Mouse (Mus musculus) forebrain, embryonic 16.5 days (tissue): ENCODE data around the gene Vmn1r117. TPM values are rescaled to one million over a fixed set of nuclear protein-coding genes. Genes with fewer than 3 reads are reported as not detected.
"Not testable (repeated sequence)": the region's sequence is repeated elsewhere in the genome, so short reads cannot be mapped to it uniquely, and the experiment has no call there.

Experiments
- ATAC-seq: fragments of 200-750 bp; cut with Nextera tagmentation; 2 replicates; pipeline ENCODE4 v1.8.0; 2017; ENCODE audit warnings: mild to moderate bottlenecking, moderate library complexity
- H3K27ac ChIP-seq: fragments of 300-500 bp; sonication (generic); 2 replicates; pipeline ENCODE4 v1.5.1; 2014; ENCODE audit warnings: low read length, control low read depth
- H3K27me3 ChIP-seq: fragments of 300-500 bp; sonication (generic); replicated peaks from 2 replicates; pipeline ENCODE4 v1.6.1; 2014; ENCODE audit warnings: low read length; ENCODE audit not compliant: control insufficient read depth, insufficient read depth
- H3K36me3 ChIP-seq: fragments of 300-500 bp; sonication (generic); 2 replicates; pipeline ENCODE4 v1.6.1; 2014; ENCODE audit not compliant: control insufficient read depth, insufficient read depth
- H3K4me1 ChIP-seq: fragments of 300-500 bp; sonication (generic); replicated peaks from 2 replicates; pipeline ENCODE4 v1.6.1; 2014; ENCODE audit warnings: low read length; ENCODE audit not compliant: control insufficient read depth, insufficient read depth
- H3K4me2 ChIP-seq: fragments of 300-500 bp; sonication (generic); 2 replicates; pipeline ENCODE4 v1.6.1; 2014; ENCODE audit warnings: mild to moderate bottlenecking, low read length, control low read depth
- H3K4me3 ChIP-seq: fragments of 300-500 bp; sonication (generic); replicated peaks from 2 replicates; pipeline ENCODE4 v1.5.1; 2014; ENCODE audit warnings: mild to moderate bottlenecking, low read length, control low read depth
- H3K9ac ChIP-seq: fragments of 300-500 bp; sonication (generic); replicated peaks from 2 replicates; pipeline ENCODE4 v1.6.1; 2014; ENCODE audit warnings: low read depth, low read length, control low read depth
- H3K9me3 ChIP-seq: fragments of 300-500 bp; sonication (generic); 2 replicates; pipeline ENCODE4 v1.6.1; 2016; ENCODE audit warnings: low read length; ENCODE audit not compliant: control insufficient read depth
- WGBS: fragments of 180-500 bp; shearing (Covaris S2); extraction: QIAGEN DNeasy Blood & Tissue Kit; methylation state at CpG from one replicate; pipeline ENCODE4 v1.1.7; 2014; 5-methylcytosine and 5-hydroxymethylcytosine counted together
- polyA plus RNA-seq: library from polyadenylated mRNA; unstranded; fragments of >200 nt; fragmentation: Nextera tagmentation; extraction: Ambion mirVana; gene quantifications from 2 replicates; pipeline ENCODE4 v1.2.1, GENCODE M21; 2015

Vmn1r117 gene
- not detected in 2 replicates for polyA plus RNA-seq

GRCm38 (mm10) chr7:20884021-20884420 is at the start of gene Vmn1r117:
Vmn1r117 (minus strand) TSS chr7:20884121.
- not testable (repeated sequence) for H3K9me3 ChIP-seq, H3K27me3 ChIP-seq, H3K9ac ChIP-seq, H3K4me3 ChIP-seq, H3K4me1 ChIP-seq, H3K27ac ChIP-seq, H3K4me2 ChIP-seq, ATAC-seq, H3K36me3 ChIP-seq
- WGBS: no CpG with 5 or more reads among the region's 2 CpGs

- H3K27me3 ChIP-seq, H3K9me3 ChIP-seq, H3K27ac ChIP-seq, H3K4me2 ChIP-seq, H3K9ac ChIP-seq, ATAC-seq, H3K4me1 ChIP-seq, H3K4me3 ChIP-seq, H3K36me3 ChIP-seq: not testable (repeated sequence)
- WGBS: no CpG with 5 or more reads among the region's 2 CpGs
Observed at GRCm38 (mm10) chr7:20912247-20912646, 28.3 kb upstream of the Vmn1r117 start, which contains the start of gene Vmn1r118. Vmn1r118 (minus strand) TSS chr7:20912347.

- not testable (repeated sequence) for ATAC-seq, H3K9ac ChIP-seq, H3K27me3 ChIP-seq, H3K9me3 ChIP-seq, H3K27ac ChIP-seq, H3K4me3 ChIP-seq, H3K36me3 ChIP-seq, H3K4me1 ChIP-seq, H3K4me2 ChIP-seq
- WGBS: 61% methylated on average over 3 of the region's 3 CpGs
Observed at GRCm38 (mm10) chr7:20871956-20872355, 12.0 kb downstream of the Vmn1r117 start, which contains the start of gene Vmn1r116. Vmn1r116 (plus strand) TSS chr7:20872256.

- ATAC-seq, H3K4me2 ChIP-seq, H3K27ac ChIP-seq, H3K4me3 ChIP-seq, H3K4me1 ChIP-seq, H3K9me3 ChIP-seq, H3K36me3 ChIP-seq, H3K27me3 ChIP-seq, H3K9ac ChIP-seq: not testable (repeated sequence)
- WGBS: 92% methylated on average over 1 of the region's 3 CpGs
Observed at GRCm38 (mm10) chr7:20844885-20845284, 39.0 kb downstream of the Vmn1r117 start, which contains the start of gene Vmn1r115. Vmn1r115 (minus strand) TSS chr7:20844985.

Other genes with a start within 250 kb of the Vmn1r117 start
- not detected in 2 replicates for gene Vmn1r107, start 215.2 kb downstream of the Vmn1r117 start, polyA plus RNA-seq
- gene Vmn1r111, start 180.9 kb downstream of the Vmn1r117 start, polyA plus RNA-seq: not detected in 2 replicates
- not detected in 2 replicates for gene Gm10668, start 153.5 kb downstream of the Vmn1r117 start, polyA plus RNA-seq
- not detected in 2 replicates for gene Vmn1r112, start 112.9 kb downstream of the Vmn1r117 start, polyA plus RNA-seq
- not detected in 2 replicates for gene Vmn1r113, start 96.8 kb downstream of the Vmn1r117 start, polyA plus RNA-seq
- not detected in 2 replicates for gene Vmn1r114, start 71.9 kb downstream of the Vmn1r117 start, polyA plus RNA-seq
- gene Vmn1r115, start 39.1 kb downstream of the Vmn1r117 start, polyA plus RNA-seq: not detected in 2 replicates
- gene Vmn1r116, start 11.9 kb downstream of the Vmn1r117 start, polyA plus RNA-seq: not detected in 2 replicates
- gene Vmn1r118, start 28.2 kb upstream of the Vmn1r117 start, polyA plus RNA-seq: not detected in 2 replicates
- gene Vmn1r119, start 128.3 kb upstream of the Vmn1r117 start, polyA plus RNA-seq: not detected in 2 replicates
- gene Vmn1r120, start 169.7 kb upstream of the Vmn1r117 start, polyA plus RNA-seq: not detected in 2 replicates
- gene Vmn1r121, start 214.4 kb upstream of the Vmn1r117 start, polyA plus RNA-seq: not detected in 2 replicates